Mouse (Mus musculus) cerebellum, adult 2 months (tissue): ENCODE results near the gene Kat2b. TPM values are rescaled to one million over a fixed set of nuclear protein-coding genes. Genes with fewer than 3 reads are reported as not detected.
"Not testable (repeated sequence)": the region's sequence is repeated elsewhere in the genome, so short reads cannot be mapped to it uniquely, and the experiment has no call there.

Source experiments
- DNase-seq, 2 experiments: peaks; one replicate each; pipeline ENCODE4 v3.0.0; 2021
- H3K27ac ChIP-seq: fragments of 200-500 bp; 2 replicates; pipeline ENCODE4 v1.5.1; 2012; ENCODE audit warnings: low read length, control low read depth, inconsistent platforms; ENCODE audit not compliant: insufficient read depth
- H3K27me3 ChIP-seq: fragments of 200-500 bp; 2 replicates; pipeline ENCODE4 v1.6.1; 2012; ENCODE audit warnings: inconsistent platforms, mild to moderate bottlenecking, low read length, moderate library complexity; ENCODE audit not compliant: control insufficient read depth, insufficient read depth
- H3K4me1 ChIP-seq: fragments of 200-500 bp; 2 replicates; pipeline ENCODE4 v1.6.1; 2011; ENCODE audit warnings: low read length; ENCODE audit not compliant: control insufficient read depth, insufficient read depth
- H3K4me3 ChIP-seq: fragments of 200-500 bp; replicated peaks from 2 replicates; pipeline ENCODE3; 2011; ENCODE audit warnings: mild to moderate bottlenecking, low read depth, low read length, control low read depth; ENCODE audit not compliant: insufficient read depth
- CTCF ChIP-seq: fragments of 200-500 bp; IDR thresholded peaks from 2 replicates; pipeline ENCODE4 v1.5.1; 2011; ENCODE audit warnings: low read depth, mild to moderate bottlenecking, control low read depth, low read length, moderate library complexity, borderline replicate concordance; ENCODE audit not compliant: insufficient read depth
- POLR2A ChIP-seq: fragments of 200-500 bp; IDR thresholded peaks from 2 replicates; pipeline ENCODE4 v1.6.1; 2011; ENCODE audit warnings: low read length, control low read depth, borderline replicate concordance; ENCODE audit not compliant: insufficient read depth
- WGBS: fragments of 180-500 bp; shearing (Covaris S2); methylation state at CpG from one replicate; pipeline ENCODE4 v1.1.7; 2018; 5-methylcytosine and 5-hydroxymethylcytosine counted together
- polyA plus RNA-seq: library from polyadenylated mRNA; depleted of rRNA; stranded (reverse); fragments of >200 nt; gene quantifications from 2 replicates; pipeline ENCODE4 v1.2.3, GENCODE M21; 2012

Kat2b gene
- polyA plus RNA-seq, 1 experiment, result 40.5 TPM

- 76% methylated on average over 8 of the region's 8 CpGs for WGBS
- H3K27ac ChIP-seq, result 0 out of 2 replicates have a peak overlapping the region, but pooled peaks have one; percentile 31
These were observed 28.9 kb downstream of the Kat2b start for GRCm38 (mm10) chr17:53595527-53595926.

GRCm38 (mm10) chr17:53596314-53596882, 29.7 kb downstream of the Kat2b start:
- no peak overlapping the region for H3K27ac ChIP-seq
- TF ChIP-seq POLR2A, result no peak
- no peak for TF ChIP-seq CTCF
- DNase-seq, result peak; percentile 49 to 65
- H3K4me1 ChIP-seq, result peaks cover 16% of the 10 kb centered on the region
- no peaks in the 10 kb centered on the region for H3K27me3 ChIP-seq
- H3K4me3 ChIP-seq, result no peak overlapping the region
- 27% methylated on average over 3 of the region's 3 CpGs for WGBS

More at GRCm38 (mm10) chr17:53595527-53595926, 28.9 kb downstream of the Kat2b start:
- TF ChIP-seq POLR2A (no peak), CTCF (no peak)
- Histone ChIP-seq H3K4me3 (no peak overlapping the region), H3K27me3 (no peaks in the 10 kb centered on the region), H3K4me1 (peaks cover 16% of the 10 kb centered on the region)
- DNase-seq, result no peak

- Histone ChIP-seq H3K27me3 (no peaks in the 10 kb centered on the region), H3K4me3 (no peak overlapping the region), H3K4me1 (peaks cover 16% of the 10 kb centered on the region), H3K27ac (peak overlapping the region; percentile 67; the same call in 1 of the 2 replicates)
- no peak for DNase-seq
- 78% methylated on average over 11 of the region's 11 CpGs for WGBS
- TF ChIP-seq CTCF, result no peak
- no peak for TF ChIP-seq POLR2A
These were observed 30.5 kb downstream of the Kat2b start for GRCm38 (mm10) chr17:53596941-53597790.

- 72% methylated on average over 4 of the region's 4 CpGs for WGBS
- Histone ChIP-seq H3K27me3 (no peaks in the 10 kb centered on the region), H3K27ac (no peak overlapping the region), H3K4me3 (no peak overlapping the region), H3K4me1 (peaks cover 16% of the 10 kb centered on the region)
- no peak for DNase-seq
- no peak for TF ChIP-seq POLR2A
- no peak for TF ChIP-seq CTCF
These were observed 31.9 kb downstream of the Kat2b start for GRCm38 (mm10) chr17:53598571-53598970.

GRCm38 (mm10) chr17:53603236-53603635, 36.6 kb downstream of the Kat2b start:
- not testable (repeated sequence) for H3K27ac ChIP-seq, DNase-seq, H3K4me1 ChIP-seq, H3K4me3 ChIP-seq, H3K27me3 ChIP-seq
- no CpG with 5 or more reads among the region's 7 CpGs for WGBS

- H3K27ac ChIP-seq, H3K4me3 ChIP-seq, H3K27me3 ChIP-seq, DNase-seq, H3K4me1 ChIP-seq: not testable (repeated sequence)
- no CpG with 5 or more reads among the region's 7 CpGs for WGBS
These were observed 39.4 kb downstream of the Kat2b start for GRCm38 (mm10) chr17:53606082-53606481.

GRCm38 (mm10) chr17:53608924-53609323, 42.3 kb downstream of the Kat2b start:
- not testable (repeated sequence) for H3K27ac ChIP-seq, H3K27me3 ChIP-seq, H3K4me1 ChIP-seq, DNase-seq, H3K4me3 ChIP-seq
- no CpG with 5 or more reads among the region's 7 CpGs for WGBS

GRCm38 (mm10) chr17:53617295-53617957, 50.8 kb downstream of the Kat2b start:
- H3K4me1 ChIP-seq, result peaks cover 7% of the 10 kb centered on the region; the same call in 1 of the 2 replicates
- TF ChIP-seq CTCF, result no peak
- no peak for TF ChIP-seq POLR2A
- H3K27me3 ChIP-seq, result no peaks in the 10 kb centered on the region
- WGBS, result 94% methylated on average over 6 of the region's 6 CpGs
- no peak for DNase-seq
- H3K4me3 ChIP-seq, result no peak overlapping the region
- no peak overlapping the region for H3K27ac ChIP-seq
